Mouse (Mus musculus) hindbrain, embryonic 15.5 days (tissue): ENCODE data around the gene Dab2ip. TPM values are rescaled to one million over a fixed set of nuclear protein-coding genes. Genes with fewer than 3 reads are reported as not detected.

Experiments
- ATAC-seq: fragments of 200-750 bp; cut with Nextera tagmentation; 2 replicates; pipeline ENCODE4 v1.8.0; 2017; ENCODE audit warnings: low read depth, moderate number of reproducible peaks, moderate TSS enrichment; ENCODE audit not compliant: low FRiP score
- H3K27ac ChIP-seq: fragments of 300-500 bp; sonication (generic); replicated peaks from 2 replicates; pipeline ENCODE4 v1.5.1; 2015; ENCODE audit warnings: mild to moderate bottlenecking, inconsistent platforms
- H3K27me3 ChIP-seq: fragments of 300-500 bp; sonication (generic); 2 replicates; pipeline ENCODE4 v1.6.1; 2015; ENCODE audit warnings: control low read depth, inconsistent platforms
- H3K36me3 ChIP-seq: fragments of 300-500 bp; sonication (generic); 2 replicates; pipeline ENCODE4 v1.6.1; 2015; ENCODE audit warnings: control low read depth, inconsistent platforms
- H3K4me1 ChIP-seq: fragments of 300-500 bp; sonication (generic); replicated peaks from 2 replicates; pipeline ENCODE4 v1.6.1; 2015; ENCODE audit warnings: control low read depth, inconsistent platforms
- H3K4me2 ChIP-seq: fragments of 300-500 bp; sonication (generic); 2 replicates; pipeline ENCODE4 v1.6.1; 2015; ENCODE audit warnings: moderate library complexity, mild to moderate bottlenecking, inconsistent platforms
- H3K4me3 ChIP-seq: fragments of 300-500 bp; sonication (generic); 2 replicates; pipeline ENCODE4 v1.5.1; 2015; ENCODE audit warnings: mild to moderate bottlenecking, inconsistent platforms
- H3K9ac ChIP-seq: fragments of 300-500 bp; sonication (generic); 2 replicates; pipeline ENCODE4 v1.6.1; 2015; ENCODE audit warnings: inconsistent platforms
- H3K9me3 ChIP-seq: fragments of 300-500 bp; sonication (generic); 2 replicates; pipeline ENCODE4 v1.6.1; 2016; ENCODE audit warnings: control low read depth, inconsistent platforms
- WGBS: fragments of 180-500 bp; shearing (Covaris S2); methylation state at CpG from one replicate; pipeline ENCODE4 v1.1.7; 2015; 5-methylcytosine and 5-hydroxymethylcytosine counted together
- polyA plus RNA-seq: library from polyadenylated mRNA; unstranded; fragments of >200 nt; fragmentation: Nextera tagmentation; extraction: Ambion mirVana; gene quantifications from 2 replicates; pipeline ENCODE4 v1.2.1, GENCODE M21; 2015

Dab2ip gene
- polyA plus RNA-seq, 1 experiment from 2014 or later: 70.7 TPM

DNA sequence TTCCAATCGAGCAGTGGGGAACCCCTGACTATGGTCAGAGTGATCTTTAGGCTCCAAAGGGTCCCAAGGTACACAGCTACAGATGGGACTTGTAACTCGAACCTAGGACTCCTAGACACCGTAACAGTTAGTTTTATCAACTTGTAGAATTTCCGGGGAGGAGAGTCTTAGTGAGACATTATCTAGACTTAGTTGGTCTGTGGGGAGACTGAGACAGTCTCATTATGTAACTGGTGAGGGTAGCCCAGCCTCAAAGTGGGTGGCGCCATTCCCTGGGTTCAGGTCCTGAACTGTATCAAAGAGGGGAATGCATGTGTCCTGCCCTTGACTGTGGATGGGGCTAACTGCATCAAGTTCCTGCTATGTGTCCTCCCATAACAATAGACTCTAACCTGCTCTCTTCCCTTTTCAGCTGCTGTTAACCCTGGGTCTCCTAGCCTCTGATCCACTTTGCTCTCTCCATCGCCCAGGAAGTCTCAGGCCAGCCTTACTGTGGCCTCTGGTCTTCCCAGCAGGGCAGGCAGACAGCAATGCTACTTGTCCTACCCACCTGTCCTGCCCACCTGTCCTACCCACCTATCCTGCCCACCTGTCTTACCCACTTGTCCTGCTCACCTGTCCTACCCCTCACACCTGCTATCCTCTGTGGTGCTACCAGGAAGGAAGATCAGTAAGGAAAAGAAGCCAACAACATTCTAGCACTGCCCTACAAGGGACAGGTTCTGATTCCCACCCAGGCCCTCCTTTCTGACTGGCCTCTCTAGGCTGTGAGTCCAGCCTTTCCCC, 7.2 kb downstream of the Dab2ip start:
- 88% methylated on average over 6 of the region's 6 CpGs for WGBS

DNA sequence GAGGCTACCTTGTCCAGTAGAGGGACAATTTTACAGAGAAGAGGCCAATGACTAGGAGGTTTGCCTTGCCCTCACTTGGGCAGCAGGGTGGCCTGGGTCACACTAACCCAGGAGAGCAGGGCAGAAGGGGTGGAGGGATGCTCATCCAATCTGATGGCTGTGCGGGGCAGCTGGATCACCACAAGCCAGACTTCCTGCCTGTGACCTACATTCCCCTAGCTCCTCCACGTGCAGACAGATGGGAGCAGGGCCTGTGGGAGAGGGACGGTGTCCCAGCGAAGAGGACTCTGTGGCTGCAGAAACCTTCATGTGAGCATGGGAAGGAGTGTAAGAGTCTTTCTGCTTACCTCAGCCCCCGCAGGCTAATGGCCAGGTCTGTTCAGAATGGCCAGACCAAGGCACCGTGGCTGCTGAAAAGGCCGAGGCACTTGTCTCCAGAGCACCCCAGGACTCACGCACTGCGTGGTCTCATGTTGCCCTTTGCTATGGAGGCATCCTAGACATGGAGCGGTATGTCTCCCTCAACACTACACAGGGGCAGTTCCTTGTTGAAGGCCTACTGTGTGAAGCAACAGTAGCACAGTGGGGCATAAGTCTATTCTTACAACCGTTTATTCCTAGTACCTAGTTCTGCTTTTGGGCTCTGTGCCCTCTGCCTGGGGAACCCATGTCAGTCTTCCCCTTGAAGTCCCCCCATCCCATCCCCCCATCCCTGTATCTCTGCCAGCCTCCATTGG, 9.1 kb downstream of the Dab2ip start:
- ATAC-seq: no peak
- Histone ChIP-seq H3K4me3 (no peak overlapping the region), H3K27me3 (no peaks in the 10 kb centered on the region), H3K9ac (no peak overlapping the region), H3K9me3 (no peaks in the 10 kb centered on the region), H3K36me3 (no peaks in the 10 kb centered on the region), H3K4me2 (no peak overlapping the region), H3K4me1 (no peaks in the 10 kb centered on the region), H3K27ac (no peak overlapping the region)
- WGBS: 87% methylated on average over 11 of the region's 11 CpGs

More for the DNA sequence above, 7.2 kb downstream of the Dab2ip start:
- no peak overlapping the region for H3K27ac ChIP-seq
- H3K9ac ChIP-seq: no peak overlapping the region
- no peak overlapping the region for H3K4me3 ChIP-seq
- H3K36me3 ChIP-seq: no peaks in the 10 kb centered on the region
- no peaks in the 10 kb centered on the region for H3K9me3 ChIP-seq
- no peaks in the 10 kb centered on the region for H3K27me3 ChIP-seq
- H3K4me1 ChIP-seq: no peaks in the 10 kb centered on the region
- H3K4me2 ChIP-seq: no peak overlapping the region
- ATAC-seq: no peak

DNA sequence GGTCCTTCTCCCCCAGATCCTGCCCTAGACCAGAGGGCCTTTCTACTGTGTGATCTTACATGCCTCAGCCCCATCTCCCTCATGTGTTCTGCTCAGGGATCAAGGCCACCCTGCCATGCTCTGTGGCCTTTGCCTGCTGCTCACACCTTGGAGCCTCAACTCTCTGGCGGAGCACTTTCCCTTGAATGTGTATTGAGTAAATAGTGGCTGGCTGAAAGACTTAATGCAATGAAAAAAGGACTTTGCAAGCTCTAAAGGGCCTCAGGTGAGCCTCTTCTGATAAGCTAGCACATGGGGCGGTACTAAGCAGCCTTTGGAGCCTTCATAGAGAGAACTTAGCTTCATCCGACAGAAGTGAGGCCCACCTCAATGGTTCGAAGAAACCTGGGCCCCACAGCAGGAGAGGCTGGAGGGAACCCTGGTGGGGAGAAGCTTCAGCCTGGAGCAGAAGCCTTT, 9.7 kb downstream of the Dab2ip start:
- Histone ChIP-seq H3K9ac (no peak overlapping the region), H3K4me2 (no peak overlapping the region), H3K9me3 (no peaks in the 10 kb centered on the region), H3K4me3 (no peak overlapping the region), H3K4me1 (no peaks in the 10 kb centered on the region), H3K36me3 (no peaks in the 10 kb centered on the region), H3K27me3 (no peaks in the 10 kb centered on the region), H3K27ac (no peak overlapping the region)
- WGBS: 92% methylated on average over 4 of the region's 4 CpGs
- no peak for ATAC-seq

DNA sequence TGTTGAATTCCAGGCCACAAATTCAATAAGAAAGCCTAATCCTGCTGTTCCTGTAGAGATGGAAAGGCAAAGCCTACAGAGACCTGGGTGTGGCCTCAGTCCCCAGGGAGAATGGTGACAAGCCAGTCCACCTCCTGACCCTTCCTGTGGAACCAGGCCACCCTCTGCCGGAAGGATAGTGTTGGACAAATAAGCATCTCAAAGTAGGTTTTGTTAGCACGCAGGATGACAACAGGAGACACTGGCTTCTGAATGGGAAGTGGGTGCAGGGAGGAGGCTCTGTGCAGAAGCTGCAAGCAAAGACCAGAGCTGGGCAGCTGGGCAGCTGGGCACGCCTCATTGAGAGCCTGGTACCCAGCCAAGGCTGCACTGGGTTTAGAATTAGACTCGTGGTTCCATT, 12.7 kb downstream of the Dab2ip start:
- Histone ChIP-seq H3K4me2 (no peak overlapping the region), H3K9me3 (no peaks in the 10 kb centered on the region), H3K4me1 (no peaks in the 10 kb centered on the region), H3K36me3 (no peaks in the 10 kb centered on the region), H3K27ac (no peak overlapping the region), H3K4me3 (no peak overlapping the region), H3K9ac (no peak overlapping the region), H3K27me3 (no peaks in the 10 kb centered on the region)
- ATAC-seq: no peak
- WGBS: 56% methylated on average over 4 of the region's 4 CpGs

DNA sequence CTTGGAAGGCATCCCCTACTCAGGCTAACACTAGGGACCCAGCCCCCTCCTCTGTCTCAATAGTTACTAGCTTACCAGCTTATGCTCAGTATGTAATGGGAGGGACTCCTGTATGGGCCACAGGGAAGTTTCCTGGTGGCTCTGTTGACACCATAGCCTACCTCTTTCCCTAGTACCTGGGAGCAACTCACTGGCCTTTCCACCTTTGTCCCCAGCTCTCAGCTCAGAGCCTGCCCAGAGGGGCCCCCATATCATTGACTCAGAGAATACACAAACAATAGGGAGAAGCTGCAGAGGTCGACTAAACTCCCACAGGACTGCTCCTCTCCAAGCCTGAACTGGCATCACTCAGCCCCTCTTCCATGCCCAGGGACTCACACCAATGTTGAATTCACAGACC, 16.6 kb downstream of the Dab2ip start:
- H3K4me1 ChIP-seq: no peaks in the 10 kb centered on the region
- no peak for ATAC-seq
- no peaks in the 10 kb centered on the region for H3K36me3 ChIP-seq
- WGBS: 48% methylated on average over 1 of the region's 1 CpGs
- 0 out of 2 replicates have a peak, but pooled peaks cover 5% of the 10 kb centered on the region for H3K27me3 ChIP-seq
- no peak overlapping the region for H3K4me3 ChIP-seq
- no peak overlapping the region for H3K9ac ChIP-seq
- H3K9me3 ChIP-seq: no peaks in the 10 kb centered on the region
- no peak overlapping the region for H3K27ac ChIP-seq
- H3K4me2 ChIP-seq: no peak overlapping the region

DNA sequence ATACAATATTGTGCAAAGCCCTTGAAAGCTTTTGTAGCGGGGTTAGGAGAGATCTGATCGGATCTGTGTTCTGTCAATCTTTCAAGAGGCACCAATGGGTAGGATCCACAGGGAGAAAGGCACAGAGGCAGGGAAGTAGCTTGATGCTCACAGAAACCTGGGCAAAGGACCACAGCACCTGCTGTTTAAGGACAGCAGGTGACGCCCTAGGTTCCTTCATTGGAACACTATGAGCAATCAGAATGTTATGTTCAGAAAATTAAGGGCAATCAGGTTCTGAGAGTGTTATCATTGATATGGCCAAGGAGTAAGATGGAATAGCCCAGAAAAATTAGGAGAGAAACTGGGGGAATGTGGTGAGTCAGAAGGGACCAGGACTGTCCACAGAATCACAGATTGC, 18.6 kb downstream of the Dab2ip start:
- Histone ChIP-seq H3K4me1 (peaks cover 6% of the 10 kb centered on the region), H3K9ac (no peak overlapping the region), H3K4me2 (no peak overlapping the region), H3K9me3 (no peaks in the 10 kb centered on the region), H3K36me3 (no peaks in the 10 kb centered on the region), H3K27ac (no peak overlapping the region), H3K27me3 (peaks cover 24% of the 10 kb centered on the region), H3K4me3 (no peak overlapping the region)
- 95% methylated on average over 3 of the region's 3 CpGs for WGBS
- no peak for ATAC-seq

DNA sequence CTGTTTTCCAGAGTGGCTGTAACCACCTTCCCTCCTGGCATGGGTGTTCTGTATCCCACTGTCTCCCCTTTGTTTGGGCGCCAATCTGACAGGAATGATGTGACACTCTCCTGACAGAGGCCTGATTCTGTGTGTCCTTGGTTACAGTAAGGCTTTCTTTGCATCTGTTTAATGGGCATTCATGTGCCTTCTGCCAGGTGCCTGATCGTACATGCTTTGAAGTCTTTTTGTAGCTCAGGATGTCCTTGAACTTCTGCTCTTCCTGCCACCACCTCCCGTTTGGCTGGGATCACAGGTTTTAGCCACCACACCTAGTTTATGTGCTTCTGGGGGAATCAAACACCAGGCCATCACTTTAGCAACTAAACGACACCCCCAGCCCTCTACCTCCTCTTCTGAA, 22.0 kb downstream of the Dab2ip start:
- no peak overlapping the region for H3K27ac ChIP-seq
- H3K4me2 ChIP-seq: no peak overlapping the region
- no peak for ATAC-seq
- H3K4me3 ChIP-seq: no peak overlapping the region
- no peaks in the 10 kb centered on the region for H3K9me3 ChIP-seq
- no peak overlapping the region for H3K9ac ChIP-seq
- peaks cover 52% of the 10 kb centered on the region for H3K27me3 ChIP-seq
- peaks cover 22% of the 10 kb centered on the region for H3K4me1 ChIP-seq
- WGBS: 61% methylated on average over 4 of the region's 4 CpGs
- no peaks in the 10 kb centered on the region for H3K36me3 ChIP-seq

DNA sequence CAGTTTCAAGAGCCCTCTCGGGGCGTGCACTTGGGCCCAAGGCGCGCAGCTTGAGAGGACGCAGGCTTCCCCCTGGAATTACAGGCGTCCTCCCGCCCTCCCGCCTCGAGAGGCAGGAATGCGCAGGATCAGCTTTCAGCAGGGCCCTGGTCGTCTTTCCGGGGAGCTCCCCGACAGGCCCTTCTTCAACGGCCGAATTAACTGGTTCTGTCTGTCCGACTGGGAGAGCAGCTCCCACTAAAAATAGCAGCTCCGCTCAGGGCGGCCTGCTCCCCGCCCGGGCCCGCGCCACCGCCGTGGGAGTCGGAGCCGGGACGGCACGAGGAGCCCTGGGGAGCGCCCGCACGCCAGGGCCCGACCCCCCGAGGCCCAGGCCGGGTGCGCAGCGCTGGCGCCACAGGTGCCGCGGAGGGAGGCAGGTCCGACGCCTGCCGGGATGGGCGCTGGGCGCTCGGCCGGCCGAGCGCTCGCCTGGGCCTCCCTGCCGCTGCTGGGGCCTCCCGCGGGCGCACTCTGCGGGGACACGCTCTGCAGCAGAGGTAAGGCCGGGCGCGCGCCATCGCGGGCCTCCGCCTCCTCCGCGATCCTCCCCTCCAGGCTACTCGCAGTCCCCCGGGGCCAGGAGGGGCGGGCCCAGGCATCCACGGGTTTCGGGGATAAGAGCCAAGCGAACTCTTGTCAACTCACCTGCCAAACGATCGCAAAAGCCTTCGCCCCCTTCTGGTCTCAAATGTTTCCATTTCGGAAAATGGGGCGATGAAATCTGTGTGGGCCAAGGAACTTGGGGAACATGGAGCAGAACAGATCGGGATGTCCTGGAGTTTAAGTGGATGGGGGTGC, 23.7 kb downstream of the Dab2ip start:
- 2% methylated on average over 71 of the region's 76 CpGs for WGBS
- H3K9me3 ChIP-seq: no peaks in the 10 kb centered on the region
- peak overlapping the region; percentile 89 for H3K4me2 ChIP-seq
- peak overlapping the region; percentile 33 for H3K9ac ChIP-seq
- peaks cover 52% of the 10 kb centered on the region for H3K27me3 ChIP-seq
- ATAC-seq: no peak; the same call in 1 of the 2 replicates
- H3K27ac ChIP-seq: no peak overlapping the region
- H3K4me3 ChIP-seq: peak overlapping the region; percentile 42
- no peaks in the 10 kb centered on the region for H3K36me3 ChIP-seq
- peaks cover 22% of the 10 kb centered on the region for H3K4me1 ChIP-seq

DNA sequence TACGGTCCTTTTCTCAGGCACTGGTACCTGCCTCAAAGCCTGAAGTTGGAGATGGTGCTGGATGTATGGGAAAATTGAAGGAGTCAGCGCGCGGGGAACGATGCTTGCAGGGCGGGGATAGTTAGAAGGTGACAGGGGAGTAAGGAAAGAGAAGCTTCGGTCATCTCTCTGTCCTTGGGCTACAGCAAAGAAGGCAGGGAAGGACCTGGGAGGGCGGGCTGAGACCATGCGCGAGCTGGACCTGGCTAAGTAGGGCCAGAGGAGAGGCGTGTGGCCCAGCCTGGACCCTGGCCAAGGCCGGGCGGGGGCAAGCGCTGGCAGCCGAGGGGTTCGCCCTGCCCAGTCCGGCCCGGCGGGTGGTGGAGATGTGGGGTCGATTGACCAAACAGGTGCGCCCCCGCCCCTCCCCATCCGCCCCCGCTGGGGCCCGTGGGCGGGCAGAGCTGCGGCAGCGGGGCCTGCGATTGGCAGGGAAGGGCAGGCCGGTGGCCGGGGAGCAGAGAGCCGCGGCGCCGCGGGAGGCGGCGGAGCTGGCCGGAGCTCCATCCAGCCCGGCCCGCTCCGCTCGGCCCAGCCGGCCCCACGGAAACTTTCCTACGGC, 24.4 kb downstream of the Dab2ip start:
- H3K4me1 ChIP-seq: peaks cover 22% of the 10 kb centered on the region
- peak overlapping the region; percentile 42 for H3K4me3 ChIP-seq
- ATAC-seq: peak; percentile 57; the same call in 1 of the 2 replicates
- H3K9ac ChIP-seq: peak overlapping the region; percentile 21; the same call in 1 of the 2 replicates
- peak overlapping the region; percentile 89 for H3K4me2 ChIP-seq
- no peaks in the 10 kb centered on the region for H3K36me3 ChIP-seq
- WGBS: under 1% methylated on average over 37 of the region's 46 CpGs
- no peaks in the 10 kb centered on the region for H3K9me3 ChIP-seq
- no peak overlapping the region for H3K27ac ChIP-seq
- H3K27me3 ChIP-seq: peaks cover 51% of the 10 kb centered on the region

DNA sequence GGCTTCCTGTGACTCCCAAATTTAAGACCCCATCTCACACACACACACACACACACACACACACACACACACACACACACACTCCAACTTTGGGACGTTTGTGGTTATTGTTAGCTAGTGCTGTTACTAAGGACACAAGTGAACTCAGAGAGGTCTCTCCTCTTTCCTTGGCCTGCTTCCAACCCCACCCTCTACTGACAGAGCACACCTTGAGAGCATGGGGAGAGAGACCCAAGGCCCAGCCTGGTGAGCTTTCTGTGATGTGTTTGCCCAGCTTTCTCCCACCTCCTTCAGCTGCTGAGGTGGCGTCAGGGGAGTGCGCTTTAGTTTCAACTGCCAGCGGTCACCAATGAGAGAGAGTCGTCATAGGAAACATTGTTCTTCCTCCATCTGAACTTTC, 25.3 kb downstream of the Dab2ip start:
- Histone ChIP-seq H3K4me3 (no peak overlapping the region), H3K36me3 (no peaks in the 10 kb centered on the region), H3K4me1 (peaks cover 28% of the 10 kb centered on the region), H3K9ac (no peak overlapping the region), H3K27me3 (peaks cover 50% of the 10 kb centered on the region), H3K4me2 (no peak overlapping the region), H3K9me3 (no peaks in the 10 kb centered on the region), H3K27ac (no peak overlapping the region)
- no peak for ATAC-seq
- WGBS: 61% methylated on average over 5 of the region's 5 CpGs

DNA sequence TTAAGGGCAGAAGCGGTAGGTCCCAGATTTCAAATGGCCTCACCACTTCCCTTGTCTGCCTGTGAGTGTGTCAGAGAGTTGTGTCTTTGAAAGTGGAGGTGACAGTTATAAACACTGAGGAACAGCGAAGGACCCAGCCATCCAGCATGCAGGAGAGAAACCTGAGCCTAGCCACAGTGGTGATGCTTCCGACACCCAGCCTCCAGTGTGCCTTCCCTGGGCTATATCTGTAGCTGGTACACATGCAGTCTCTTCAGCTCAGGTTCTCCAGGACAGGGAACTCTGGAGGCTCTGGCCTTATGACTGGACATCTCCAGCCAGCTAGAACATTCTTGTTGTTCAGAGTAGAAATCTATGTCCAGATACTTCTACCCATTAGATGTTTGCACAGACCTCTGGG, 25.9 kb downstream of the Dab2ip start:
- Histone ChIP-seq H3K4me3 (no peak overlapping the region), H3K27ac (no peak overlapping the region), H3K36me3 (no peaks in the 10 kb centered on the region), H3K9me3 (no peaks in the 10 kb centered on the region), H3K4me1 (peaks cover 34% of the 10 kb centered on the region), H3K27me3 (peaks cover 48% of the 10 kb centered on the region), H3K9ac (no peak overlapping the region), H3K4me2 (no peak overlapping the region)
- ATAC-seq: no peak
- 92% methylated on average over 3 of the region's 3 CpGs for WGBS
